Comparison of ENCODE assay signal across 8 mouse cellular contexts in the genomic region with DNA sequence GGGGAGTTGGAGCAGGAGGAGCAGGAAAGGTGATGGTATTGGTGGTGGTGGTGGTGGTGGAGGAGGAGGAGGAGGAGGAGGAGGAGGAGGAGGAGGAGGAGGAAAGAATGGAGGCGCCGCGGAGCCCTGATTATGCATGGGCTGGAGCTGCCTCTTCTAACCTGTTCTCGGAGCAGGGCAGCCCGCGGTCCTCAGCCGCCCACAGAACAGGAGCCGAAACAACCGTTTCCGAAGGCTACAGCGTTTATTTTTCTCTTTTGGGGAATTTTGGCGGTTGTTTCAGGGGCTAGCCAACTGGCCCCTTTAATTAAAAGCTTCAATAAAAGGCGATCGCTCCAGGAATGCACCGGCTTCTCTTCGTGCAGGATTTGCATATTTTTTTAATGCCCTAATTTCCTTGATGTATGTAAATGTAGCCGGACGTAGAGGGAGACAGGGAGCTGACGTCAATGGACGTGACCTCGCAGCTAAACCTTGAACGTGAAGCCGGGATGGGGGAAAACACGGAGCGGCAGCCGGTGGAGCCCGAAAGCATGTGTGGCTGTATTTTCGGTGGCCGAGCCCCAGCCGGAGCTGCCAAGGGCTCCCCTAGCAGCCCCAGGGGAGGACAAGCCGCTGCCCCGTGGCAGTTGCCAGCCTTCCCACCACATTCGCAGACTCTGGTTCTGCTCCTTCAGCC.
A peak's percentile ranks its signal among the peaks of the same experiment; 100 is the strongest.
DNase-seq lines count a peak whose midpoint lies in the region; ATAC-seq lines count a peak whose summit lies in the region.

No protein-coding gene starts in this region.

- intact Hi-C loops in left cerebral cortex, postnatal 14 days (cut with DNase I), result loop anchor here (5.0 to 10.0 kb wide), 2 partner anchors 328 to 495 kb away; a partner anchor contains a TSS

- H3K9ac ChIP-seq in embryonic facial prominence, embryonic 12.5 days, result peak overlapping the region; percentile 33; the same call in 1 of the 2 replicates
- H3K9ac ChIP-seq in neural tube, embryonic 15.5 days (replicated peaks), result peak overlapping the region; percentile 92

- WGBS in embryonic facial prominence, embryonic 12.5 days, result under 1% methylated on average over 33 of the region's 33 CpGs
- WGBS in neural tube, embryonic 15.5 days, result under 1% methylated on average over 33 of the region's 33 CpGs

- peak overlapping the region; percentile 47 for H3K4me2 ChIP-seq in embryonic facial prominence, embryonic 12.5 days (replicated peaks)
- H3K4me2 ChIP-seq in neural tube, embryonic 15.5 days, result peak overlapping the region; percentile 67

- H3K4me1 ChIP-seq in embryonic facial prominence, embryonic 12.5 days, result 0 out of 2 replicates have a peak, but pooled peaks cover 4% of the 10 kb centered on the region
- H3K4me1 ChIP-seq in neural tube, embryonic 15.5 days, result no peaks in the 10 kb centered on the region

- H3K27me3 ChIP-seq in embryonic facial prominence, embryonic 12.5 days, result peaks cover 59% of the 10 kb centered on the region
- no peaks in the 10 kb centered on the region for H3K27me3 ChIP-seq in neural tube, embryonic 15.5 days (replicated peaks)

- H3K9me3 ChIP-seq in embryonic facial prominence, embryonic 12.5 days, result no peaks in the 10 kb centered on the region
- H3K9me3 ChIP-seq in neural tube, embryonic 15.5 days (replicated peaks), result no peaks in the 10 kb centered on the region

- H3K4me3 ChIP-seq in embryonic facial prominence, embryonic 12.5 days, result peak overlapping the region; percentile 61
- H3K4me3 ChIP-seq in neural tube, embryonic 15.5 days (replicated peaks), result peak overlapping the region; percentile 64

- peak; percentile 44 to 83 for DNase-seq in adrenal gland, adult (ENCODE audit: inconsistent age in 2 of 2, low spot score in 1 of 2)
- no peak for DNase-seq in adrenal gland, postnatal 4 days (ENCODE audit: low spot score in 2 of 2)
- peak; percentile 48 for DNase-seq in adrenal gland, adult 2 months
- DNase-seq in induced T-regulatory cell, adult 2 months (ENCODE audit: low read depth), result peak; percentile 41
- DNase-seq in left cerebral cortex, postnatal 14 days (ENCODE audit: low spot score in 2 of 2), result peak; percentile 81 to 88
- no peak for DNase-seq in urinary bladder, postnatal 4 days (ENCODE audit: low spot score in 2 of 2)

- no peaks in the 10 kb centered on the region for H3K36me3 ChIP-seq in embryonic facial prominence, embryonic 12.5 days
- no peaks in the 10 kb centered on the region for H3K36me3 ChIP-seq in neural tube, embryonic 15.5 days

- ATAC-seq in embryonic facial prominence, embryonic 12.5 days (ENCODE audit: insufficient number of reproducible peaks, insufficient read depth, low FRiP score, low TSS enrichment), result no peak
- ATAC-seq in neural tube, embryonic 15.5 days (ENCODE audit: low FRiP score), result peak; percentile 9

- peak overlapping the region; percentile 50; the same call in 1 of the 2 replicates for H3K27ac ChIP-seq in embryonic facial prominence, embryonic 12.5 days
- peak overlapping the region; percentile 100 for H3K27ac ChIP-seq in neural tube, embryonic 15.5 days (replicated peaks)

Comparison
In these comparisons a context has a peak if more than half of its experiments do, and no peak if none do; other contexts are left out.
1. DNase-seq: peak in adrenal gland, adult (2 of 2), adrenal gland, adult 2 months (single experiment), induced T-regulatory cell, adult 2 months (single experiment) and left cerebral cortex, postnatal 14 days (2 of 2); none in adrenal gland, postnatal 4 days (0 of 2) and urinary bladder, postnatal 4 days (0 of 2).